Mouse (Mus musculus) left cerebral cortex, adult 11 months (tissue): ENCODE results near the gene D630003M21Rik.

ENCODE experiments used
- DNase-seq: peaks from one replicate; pipeline ENCODE4 v3.0.0; 2022; ENCODE audit warnings: low spot score

The D630003M21Rik gene

DNA sequence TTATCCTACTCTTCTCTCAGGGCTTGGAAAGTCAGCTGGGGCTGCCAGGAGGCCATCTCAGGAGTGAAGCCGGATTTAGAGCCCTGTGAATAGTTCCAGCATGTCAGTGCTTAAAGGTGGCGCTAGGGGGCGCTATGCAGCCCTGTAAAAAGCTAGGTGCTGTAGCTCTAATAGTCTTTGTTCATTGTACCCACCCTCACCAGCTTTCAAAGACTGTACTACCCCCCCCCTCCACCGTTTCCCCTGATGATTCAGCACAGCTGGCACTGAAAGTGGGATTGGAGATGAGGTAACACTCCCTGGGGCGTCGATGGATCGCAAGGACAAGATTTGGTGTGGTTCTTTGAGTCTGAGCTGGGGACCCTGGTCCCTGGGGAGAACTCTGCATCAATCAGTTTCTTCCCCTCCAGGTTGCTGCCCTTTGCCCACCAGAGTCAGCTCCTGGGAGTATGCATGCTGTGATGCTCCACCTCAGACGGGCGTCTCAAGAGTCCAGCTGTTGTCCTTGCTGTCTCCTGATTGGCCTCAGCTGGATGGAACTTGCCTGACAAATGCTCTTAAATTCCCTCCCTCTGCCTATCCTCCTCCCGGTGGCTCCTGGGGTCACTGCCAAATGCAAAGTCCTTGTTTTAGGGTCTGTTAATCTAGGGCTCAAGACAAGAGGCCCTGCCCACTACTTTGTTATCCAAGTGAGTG lies 33.9 kb downstream of the D630003M21Rik start:
- no peak for DNase-seq

DNA sequence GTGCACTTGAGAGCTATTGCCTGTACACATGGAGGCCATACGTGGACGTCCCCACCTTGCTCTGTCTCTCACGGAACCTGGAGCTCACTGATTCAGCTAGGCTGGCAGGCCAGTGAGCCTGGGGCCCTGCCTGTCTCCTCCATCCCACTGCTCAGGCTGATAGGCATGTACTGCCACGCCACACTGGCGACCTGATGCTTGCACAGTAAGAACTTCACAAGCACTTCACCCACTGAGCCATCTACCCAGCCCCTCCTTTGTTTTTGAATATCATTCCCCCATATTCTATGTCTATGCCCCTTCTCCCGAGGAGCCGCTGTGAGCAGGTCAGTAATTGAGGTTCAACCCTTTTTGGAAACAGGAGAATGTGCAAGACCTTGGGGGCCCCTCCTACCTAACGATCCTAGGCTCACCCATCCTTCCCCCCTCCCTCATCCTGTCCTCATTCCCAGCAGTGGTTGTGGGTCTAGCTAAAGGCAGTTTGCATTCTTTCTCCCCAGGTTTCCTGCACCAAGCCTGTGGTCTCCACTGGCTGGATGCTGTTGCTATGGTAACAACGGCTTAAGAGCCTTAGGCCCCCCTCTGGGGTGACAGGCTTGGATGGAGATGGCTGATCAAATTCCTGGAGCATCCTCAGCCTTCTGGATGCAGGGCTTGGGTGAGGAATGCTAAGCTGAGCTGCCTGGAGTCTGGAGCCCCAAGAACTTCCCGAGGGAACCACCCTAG lies 35.2 kb downstream of the D630003M21Rik start:
- DNase-seq, result no peak

DNA sequence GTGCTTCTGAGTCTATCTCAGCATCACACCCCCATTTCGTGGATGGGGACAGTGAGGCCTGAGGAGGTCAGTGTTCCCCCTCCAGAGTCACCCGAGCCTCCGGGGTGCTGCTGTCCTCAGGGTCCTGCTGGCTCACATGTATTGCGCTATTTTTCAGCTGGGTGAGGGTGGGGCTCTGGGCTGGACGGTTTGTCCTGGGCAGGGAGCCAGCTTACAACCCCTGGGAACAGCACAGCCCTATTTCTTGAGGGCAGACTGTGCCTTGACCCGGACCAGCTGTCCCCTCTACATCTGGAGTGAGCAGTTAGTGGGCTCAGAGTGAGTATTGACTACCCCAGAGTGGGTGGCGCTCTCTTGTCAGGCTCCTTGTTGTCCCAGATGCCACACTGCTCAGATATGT lies 37.9 kb downstream of the D630003M21Rik start:
- no peak for DNase-seq

DNA sequence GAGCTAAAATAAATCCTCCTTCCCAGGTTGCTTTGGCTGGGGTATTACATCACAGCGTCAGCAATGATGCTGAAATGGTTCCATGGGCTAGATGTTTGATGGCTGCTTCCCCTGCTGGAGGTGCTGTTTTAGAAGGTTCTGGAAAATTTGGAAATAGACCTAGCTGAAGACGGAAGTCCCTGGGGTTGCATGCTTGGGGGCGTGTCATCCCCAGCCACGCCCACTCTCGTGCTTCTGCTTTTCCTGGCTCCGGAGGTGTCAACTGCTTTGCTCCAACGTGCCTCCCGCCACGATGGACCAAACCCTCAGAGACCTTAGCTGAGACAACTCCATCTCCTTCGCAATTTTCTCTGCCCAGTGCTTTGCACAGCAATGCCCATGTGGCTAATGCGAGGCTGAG lies 39.6 kb downstream of the D630003M21Rik start:
- DNase-seq, result no peak

DNA sequence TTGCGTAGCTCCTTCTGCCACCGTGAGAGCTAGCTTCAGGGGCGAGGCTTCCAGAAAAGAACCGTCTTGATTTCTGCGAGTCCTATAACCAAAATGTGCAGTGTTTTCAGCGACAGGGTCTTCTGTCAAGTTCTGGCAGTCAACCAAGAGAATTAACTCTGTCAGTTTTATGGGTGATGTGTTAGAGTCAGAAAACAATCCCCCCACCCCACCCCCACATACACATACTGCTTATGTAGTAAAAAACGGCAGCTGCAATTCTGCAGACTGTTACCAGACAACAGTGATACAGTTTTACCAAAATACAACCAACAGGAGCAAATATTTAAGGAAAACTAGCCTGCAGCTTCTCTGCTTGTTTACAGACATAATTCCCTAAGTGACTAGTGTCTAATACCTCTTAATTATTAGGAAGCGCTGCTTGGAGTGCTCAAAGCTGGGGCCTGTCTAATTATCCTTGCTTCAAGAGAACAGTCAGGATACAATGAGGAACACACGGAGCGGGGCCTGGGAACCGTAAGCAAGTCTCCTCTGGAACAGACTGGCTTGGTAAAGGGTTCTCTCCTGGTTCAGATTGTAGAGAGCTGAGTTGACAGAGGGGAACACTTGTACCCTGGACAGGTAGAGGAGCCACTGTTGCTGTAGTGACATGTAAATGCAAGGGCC lies 42.7 kb downstream of the D630003M21Rik start:
- no peak for DNase-seq

DNA sequence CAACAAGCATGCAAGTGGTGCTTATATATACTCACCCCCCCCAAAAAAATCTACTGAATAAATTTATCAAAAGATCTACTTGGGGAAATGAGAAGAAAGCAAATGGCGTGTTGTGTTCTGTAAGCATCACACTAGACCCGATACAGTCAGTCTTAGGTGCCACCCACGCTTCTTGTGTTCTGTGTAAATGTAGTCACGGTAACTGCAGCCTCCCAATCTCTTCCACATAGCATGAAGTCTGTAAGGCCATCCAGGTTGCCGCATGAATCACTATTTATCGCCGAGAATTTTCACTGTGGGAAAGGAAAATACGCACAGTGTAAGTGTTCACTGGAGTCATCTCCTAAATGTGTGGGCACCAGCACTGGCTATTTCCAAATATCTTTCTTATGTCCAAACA lies 45.8 kb downstream of the D630003M21Rik start:
- DNase-seq, result no peak

DNA sequence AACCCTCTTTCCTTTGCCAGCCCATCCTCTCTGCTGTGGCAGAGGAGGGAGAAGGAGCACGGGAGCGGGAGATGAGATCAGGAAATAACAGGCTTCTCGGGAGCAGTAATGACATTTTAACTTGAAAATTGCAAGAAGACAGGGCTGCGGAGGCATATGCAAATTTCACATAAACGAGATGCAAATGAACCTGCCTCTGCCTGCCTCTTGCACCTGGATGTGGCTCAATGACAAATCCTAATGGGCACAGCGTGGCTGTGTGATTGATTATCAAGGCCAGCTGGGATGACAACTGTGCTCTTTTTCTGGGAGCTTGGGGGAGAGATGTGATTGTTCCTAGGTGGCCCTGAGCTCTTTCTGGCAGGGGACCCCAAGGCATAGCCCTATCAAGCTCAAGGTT lies 47.1 kb downstream of the D630003M21Rik start:
- no peak for DNase-seq

DNA sequence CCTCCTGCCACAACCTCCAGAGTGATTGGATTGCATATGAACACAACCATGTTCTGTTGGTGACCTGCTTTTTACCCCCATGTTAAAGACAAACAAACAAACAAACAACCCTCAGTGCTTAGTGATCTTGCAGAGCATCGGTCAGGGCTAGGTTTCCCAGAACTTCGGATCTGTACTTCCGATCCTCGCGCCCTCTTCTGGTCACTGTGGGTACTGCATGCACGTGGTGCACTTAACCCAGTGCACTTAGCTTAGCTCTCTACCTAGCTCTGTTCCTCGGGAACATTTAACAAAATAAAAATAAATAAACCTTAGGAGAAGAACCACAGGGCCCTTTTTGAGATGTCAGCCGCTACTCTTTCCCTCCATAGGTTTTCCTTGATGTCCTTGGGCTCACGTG lies 48.2 kb downstream of the D630003M21Rik start:
- DNase-seq, result no peak

DNA sequence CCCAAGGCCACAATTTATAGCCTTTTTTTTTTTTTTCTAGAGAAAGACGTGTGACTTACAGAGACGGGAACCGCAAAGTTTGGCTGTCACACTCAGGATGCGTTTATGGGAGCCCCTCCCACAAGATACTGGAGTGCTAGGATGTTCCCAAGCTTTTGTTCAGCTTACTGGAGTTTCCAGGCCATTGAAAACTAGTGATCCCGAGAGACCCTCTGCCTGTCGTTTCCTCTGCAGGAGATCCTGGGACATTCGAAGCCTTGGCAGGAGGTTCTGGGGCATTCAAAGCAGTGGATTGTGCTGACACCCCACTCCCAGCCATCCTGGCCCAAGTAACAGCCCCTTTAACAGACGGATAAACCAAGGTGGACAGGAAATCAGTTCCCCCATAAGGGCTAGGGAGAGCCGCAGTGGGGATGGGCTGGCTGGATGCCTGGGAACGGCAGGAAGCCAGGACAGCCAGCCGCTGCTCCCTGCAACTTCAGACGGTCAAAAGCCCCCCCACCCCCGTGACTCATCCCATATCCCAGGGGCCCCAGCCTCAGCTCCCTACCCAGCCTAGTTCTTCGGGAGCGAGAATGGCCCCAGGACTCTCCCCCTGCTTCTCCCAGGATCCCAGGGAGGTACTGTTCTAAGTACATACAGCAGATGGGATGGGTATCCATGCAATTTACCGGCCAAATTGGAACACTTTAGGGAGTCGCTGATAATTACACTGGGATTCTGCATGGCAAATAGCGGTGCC lies 49.5 kb downstream of the D630003M21Rik start:
- DNase-seq, result no peak

DNA sequence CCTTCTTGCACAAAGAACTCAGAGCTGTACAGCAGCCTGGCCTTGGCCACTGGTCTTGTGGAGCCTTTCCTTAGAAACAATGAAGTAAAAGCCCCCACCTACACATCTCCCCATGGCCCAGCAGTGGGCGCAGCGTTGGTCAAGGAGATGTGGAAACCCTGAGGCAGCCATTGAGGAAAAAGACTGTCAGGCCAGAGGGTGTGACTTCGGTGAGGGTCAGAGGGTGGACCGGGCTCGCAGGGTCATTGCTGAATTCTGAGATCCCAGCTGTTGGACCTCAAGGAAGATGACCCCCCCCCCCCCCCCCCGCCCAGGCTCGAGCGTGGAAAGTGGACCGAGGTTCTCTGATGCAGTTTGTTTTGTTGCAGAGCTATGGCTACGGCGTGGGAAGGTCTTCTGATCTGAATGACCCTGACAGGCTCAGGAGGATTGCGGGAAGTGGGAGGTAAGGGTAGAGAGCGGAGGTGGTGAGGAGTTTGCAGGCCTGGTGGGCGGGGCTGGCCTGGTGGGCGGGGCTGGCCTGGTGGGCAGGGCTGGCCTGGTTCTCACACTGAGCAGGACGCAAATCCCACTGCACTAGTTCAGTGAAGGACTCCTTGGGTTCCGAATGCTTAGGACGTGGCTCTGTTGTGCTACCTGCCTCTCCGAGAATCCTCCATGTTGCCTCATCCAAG lies 50.2 kb downstream of the D630003M21Rik start:
- DNase-seq, result no peak

DNA sequence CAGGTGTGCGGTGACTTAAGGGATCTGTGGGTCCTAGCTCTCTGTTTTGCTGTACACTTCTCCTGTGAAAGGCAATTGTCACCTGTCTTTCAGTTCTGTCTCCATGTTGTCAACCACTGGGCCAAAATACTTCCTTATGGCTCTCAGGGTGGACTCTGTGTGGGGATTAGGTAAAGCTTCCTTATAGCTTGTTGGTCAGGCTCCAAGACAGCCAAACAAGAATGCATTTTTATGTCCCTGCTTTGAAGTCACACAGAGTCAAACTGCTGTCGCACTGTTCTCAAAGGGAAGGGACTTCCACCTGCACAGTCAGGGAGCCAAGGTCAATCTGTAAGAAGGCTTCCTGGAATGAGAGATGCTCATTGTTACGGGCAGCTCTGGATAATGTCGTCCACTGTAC lies 50.9 kb downstream of the D630003M21Rik start:
- DNase-seq, result no peak

DNA sequence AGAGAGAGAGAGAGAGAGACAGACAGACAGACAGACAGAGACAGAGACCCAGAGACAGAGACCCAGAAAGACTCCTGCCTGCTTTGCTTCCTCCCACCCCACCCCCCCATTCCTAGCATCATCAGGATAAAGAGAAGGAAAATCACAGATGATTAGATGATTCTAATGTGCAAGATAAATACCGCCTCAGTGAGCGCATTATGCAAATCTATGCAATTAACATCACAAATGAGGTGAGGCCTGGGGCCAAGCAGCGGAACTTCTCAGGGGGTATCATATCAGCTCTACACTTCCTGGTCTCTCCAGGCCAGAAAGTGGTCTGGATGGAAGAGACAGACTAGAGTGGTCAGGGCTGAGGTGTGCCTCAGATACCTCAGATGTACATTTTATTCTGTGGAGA lies 51.4 kb downstream of the D630003M21Rik start:
- DNase-seq, result no peak

DNA sequence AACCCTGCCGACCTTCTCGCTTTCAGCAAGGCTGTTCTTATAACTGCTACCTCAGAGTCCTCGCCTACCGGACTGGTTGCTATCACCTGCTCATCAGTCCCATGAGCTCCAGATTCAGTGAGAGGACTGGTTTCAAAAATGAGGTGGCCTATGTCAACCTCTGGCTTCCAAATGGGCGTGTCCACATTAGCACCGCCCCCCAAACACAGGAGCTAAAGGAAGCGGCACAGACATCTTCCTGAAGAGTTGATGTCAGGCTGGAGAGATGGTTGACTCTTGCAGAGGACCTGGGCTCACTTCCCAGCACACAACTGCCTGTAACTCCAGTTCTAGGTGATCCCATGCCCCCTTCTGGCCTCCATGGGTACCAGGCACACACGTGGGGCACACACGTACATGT lies 52.3 kb downstream of the D630003M21Rik start:
- no peak for DNase-seq

DNA sequence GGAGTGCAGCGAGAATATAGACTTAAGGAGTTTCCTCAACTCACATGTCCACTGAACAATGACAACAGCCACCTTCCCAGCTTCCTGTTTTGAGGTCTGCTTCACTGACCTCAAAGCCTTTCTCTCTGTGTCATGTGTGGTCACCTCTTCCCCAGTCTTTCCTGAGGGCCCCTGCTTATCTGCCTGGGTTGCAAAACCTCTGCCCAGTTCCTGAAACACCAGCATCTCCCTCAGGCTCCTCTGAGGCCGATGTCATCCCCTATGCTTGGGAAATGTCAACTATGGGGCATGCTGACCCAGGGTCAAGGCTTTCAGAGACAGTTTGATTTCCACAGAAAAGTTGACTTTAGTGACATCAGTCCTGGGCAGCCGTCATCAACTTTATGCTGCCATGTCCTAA lies 53.6 kb downstream of the D630003M21Rik start:
- no peak for DNase-seq

DNA sequence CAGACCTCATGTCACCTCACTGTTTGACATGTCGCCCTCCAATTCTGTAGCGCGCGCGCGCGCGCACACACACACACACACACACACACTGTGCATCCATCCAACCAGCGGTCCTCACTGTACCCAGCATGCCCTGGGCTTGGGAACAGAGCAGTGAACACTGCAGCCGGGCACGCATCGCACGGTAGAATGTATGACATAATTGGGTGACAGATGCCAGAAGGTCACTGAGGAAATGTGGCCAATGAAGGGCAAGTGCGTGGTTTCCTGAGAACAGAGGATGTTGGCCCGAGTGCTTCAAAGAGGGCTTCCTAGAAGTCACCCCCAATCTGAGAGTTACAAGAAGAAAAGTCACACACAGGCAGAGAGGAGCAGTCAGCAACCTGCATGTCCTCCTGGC lies 54.1 kb downstream of the D630003M21Rik start:
- DNase-seq, result no peak

DNA sequence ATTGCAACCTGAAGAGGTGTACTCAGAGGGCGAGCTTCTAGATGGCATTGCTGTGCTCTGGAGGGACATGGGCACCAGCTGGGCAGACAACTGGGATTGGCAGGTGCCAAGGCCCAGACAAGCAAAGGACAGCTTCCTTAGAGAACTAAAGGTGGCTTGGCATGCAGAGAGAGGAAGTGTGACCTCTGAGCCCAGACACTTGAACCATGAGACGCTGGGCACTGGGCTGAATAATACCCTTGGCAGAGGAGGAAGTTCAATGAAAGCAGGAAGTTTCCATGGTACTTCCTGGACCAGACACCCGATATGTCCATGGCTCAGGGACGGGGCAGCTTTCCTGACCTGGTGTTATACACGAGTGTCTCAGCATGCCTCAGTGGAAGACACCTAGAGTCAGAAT lies 54.6 kb downstream of the D630003M21Rik start:
- no peak for DNase-seq

DNA sequence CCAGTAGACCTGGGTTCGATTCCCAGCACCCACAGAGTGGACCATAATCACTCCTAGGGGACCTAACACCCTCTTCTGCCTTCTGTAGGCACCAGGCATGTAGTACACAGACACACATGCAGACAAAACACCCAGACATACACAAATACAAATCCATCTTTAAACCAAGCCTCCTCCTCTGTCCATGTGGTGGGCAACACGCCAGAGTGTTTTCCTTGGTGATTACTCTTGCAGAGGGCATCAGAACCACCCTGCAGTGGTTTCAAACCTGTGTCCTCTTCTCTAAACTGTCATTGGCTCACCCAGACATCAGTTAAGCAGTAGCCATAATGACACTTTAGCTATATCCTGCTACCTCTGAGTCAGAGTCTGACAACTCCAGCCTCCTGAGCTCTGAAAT lies 58.6 kb downstream of the D630003M21Rik start:
- no peak for DNase-seq

DNA sequence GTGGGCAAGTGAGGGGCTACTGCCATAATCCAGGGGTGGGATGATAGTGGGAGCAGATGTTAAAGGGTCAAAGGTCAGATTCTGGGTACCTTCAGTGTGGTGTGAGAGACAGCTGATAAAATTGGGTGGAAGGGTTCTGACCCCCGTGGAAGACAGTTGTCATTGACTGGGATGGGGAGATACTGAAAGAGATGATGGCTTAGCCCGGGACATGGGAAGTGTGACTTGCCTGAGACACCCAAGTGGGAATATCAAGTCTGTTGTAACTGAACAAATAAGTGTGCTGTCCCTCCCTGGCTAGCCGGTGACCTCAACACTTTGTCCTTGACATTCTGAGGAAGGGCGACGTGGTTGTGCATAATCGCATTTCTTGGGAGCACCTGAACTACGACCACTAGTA lies 59.3 kb downstream of the D630003M21Rik start:
- no peak for DNase-seq

DNA sequence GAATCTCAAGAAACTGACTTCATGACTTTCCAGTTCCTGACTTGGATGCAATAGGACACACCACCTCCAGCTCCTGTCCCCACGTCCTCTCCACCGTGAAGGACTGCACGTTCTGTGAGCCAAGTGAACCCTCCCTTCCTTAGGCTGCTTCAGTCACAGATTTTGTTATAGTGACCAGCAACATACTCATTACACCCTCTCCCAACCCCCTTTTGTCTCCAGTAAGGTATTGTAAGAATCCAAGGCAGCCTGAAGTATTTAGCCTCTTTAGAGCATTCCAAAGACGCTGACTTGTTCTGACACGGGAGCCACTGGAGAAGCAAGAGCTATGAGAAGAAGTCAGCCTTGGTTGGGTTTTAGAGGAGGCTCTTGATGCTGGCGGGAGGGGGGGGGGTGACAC lies 59.7 kb downstream of the D630003M21Rik start:
- DNase-seq, result no peak

DNA sequence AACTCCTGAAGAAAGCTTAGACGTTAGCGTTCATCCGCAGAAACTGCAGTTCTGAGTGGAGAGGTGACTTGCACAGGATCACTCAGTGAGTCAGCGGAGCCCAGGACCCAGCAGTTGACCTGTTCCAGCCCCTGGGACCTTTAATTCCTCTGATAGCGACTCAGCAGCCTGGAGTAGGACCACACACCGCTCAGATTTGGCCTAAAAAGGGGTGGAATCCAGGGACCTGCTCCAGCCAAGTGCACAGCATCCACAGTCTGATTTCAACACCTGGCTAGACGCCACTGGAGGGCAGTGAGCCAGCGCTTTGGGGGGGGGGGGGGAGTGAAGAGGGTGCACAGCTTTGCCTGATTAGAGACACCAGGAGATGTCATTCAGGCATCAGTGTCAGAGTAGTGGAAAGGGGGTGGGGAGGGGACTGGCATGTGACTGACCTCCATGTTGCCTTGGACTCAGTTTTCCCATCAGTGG lies 60.2 kb downstream of the D630003M21Rik start:
- DNase-seq, result no peak

DNA sequence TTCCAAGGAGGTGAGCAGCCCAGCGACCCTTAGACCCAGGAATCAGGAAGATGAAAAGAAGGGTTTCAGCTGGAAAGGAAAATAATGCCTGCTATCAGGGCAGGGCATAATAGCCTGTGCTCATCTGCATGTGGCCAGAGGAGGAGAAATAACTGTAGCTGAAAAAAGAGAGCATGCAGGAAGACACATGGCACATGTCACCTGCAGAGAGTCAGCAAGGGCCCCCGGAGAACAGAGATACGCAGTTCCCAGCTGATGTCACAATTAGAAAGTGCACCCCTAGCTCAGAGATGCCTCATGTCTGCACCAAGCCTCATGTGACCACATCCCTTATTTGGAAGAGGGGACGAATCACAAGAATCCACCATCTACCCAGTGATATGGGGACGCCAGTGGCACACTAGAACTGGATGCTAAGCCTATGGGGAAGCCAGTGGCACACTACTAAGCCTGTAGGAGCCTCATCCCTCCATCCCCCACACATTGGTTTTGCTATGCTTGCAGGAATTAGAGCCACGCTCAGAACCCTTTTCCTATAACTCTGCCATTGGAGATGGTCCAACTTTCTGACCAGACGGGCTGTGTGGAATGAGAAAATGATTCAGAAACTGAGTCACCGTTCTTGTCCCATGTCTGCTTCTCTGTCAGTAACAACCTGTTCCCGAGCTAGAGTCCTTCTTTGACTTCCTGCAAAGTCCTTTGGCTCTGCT lies 61.4 kb downstream of the D630003M21Rik start:
- no peak for DNase-seq
